Mouse (Mus musculus): ENCODE measurements at regions not wholly inside any gene's neighbourhood (a gene's known extent, or its start where the extent isn't known, plus 50 kb on each side); places are given as distances from the start of the nearest gene placed in this dataset.
"Not testable (repeated sequence)": the region's sequence is repeated elsewhere in the genome, so short reads cannot be mapped to it uniquely, and the experiment has no call there.

GRCm38 (mm10) chr8:34275977-34276660, 164.6 kb upstream of the Gm10131 start:
- no peak for ATAC-seq (replicated peaks; ENCODE audit: low FRiP score, low TSS enrichment, poor library complexity, severe bottlenecking)

DNA sequence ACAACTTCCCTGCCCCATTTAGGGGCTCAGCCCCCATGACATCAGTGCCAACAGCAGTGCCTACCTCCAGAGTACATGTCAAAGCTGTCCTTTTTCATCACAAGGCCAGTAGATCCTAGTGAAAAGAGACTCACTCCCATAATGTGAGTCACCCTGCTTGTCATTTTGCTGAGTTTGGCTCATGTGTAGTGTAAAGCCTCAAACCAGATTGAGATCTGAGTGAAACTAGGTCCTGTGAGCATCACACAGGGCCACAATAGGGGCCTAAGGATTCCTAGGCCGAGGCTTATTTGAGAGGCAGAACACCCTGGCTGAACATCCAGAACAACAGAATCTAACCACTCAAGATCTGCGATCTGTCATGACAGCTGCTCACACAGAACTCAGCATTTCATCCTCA, 163.3 kb upstream of the Gm10131 start:
- not testable (repeated sequence) for ATAC-seq (replicated peaks; ENCODE audit: low FRiP score, low TSS enrichment, poor library complexity, severe bottlenecking)

DNA sequence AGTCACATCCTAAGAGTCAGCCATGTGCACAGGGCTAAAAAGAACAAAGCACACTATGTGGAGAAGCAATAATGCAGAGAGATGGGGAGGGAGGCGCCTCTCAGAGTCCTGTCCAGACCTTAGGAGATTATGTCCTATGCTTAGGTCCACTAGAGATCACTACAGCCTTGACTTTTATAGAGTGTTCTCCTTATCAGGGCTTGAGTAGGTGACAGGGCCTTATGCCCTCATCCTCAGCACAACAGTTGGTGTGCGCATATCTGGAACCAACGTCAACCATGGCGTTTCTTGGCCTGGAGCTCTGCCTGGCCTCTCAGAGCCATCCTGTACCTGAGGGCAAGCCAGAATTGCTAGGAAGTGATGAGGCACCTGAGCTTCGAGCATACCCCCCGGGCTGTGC, 162.6 kb upstream of the Gm10131 start:
- ATAC-seq (replicated peaks; ENCODE audit: low FRiP score, low TSS enrichment, poor library complexity, severe bottlenecking): no peak

DNA sequence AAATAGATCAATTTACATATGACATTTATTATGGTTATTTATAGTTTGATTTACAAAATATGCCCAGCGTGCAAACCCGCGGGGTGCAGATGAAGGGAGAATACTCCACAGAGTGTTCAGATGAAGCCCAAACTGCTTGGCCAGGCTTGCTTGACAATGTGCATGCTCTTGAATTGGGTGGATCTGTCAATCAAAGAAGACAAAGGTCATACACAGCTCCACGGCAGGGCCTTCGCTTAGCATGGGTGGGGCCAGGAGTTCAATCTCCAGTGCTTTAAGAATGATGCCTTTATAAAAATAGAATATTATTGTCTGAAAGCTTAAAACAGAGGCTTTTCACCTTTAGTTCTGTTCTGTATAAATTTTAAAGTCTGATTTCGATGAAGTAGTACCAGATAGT, 158.3 kb upstream of the Gm10131 start:
- ATAC-seq (replicated peaks; ENCODE audit: low FRiP score, low TSS enrichment, poor library complexity, severe bottlenecking): no peak

- no peak for ATAC-seq (replicated peaks; ENCODE audit: low FRiP score, low TSS enrichment, poor library complexity, severe bottlenecking)
Observed at GRCm38 (mm10) chr8:34268806-34269520, 157.4 kb upstream of the Gm10131 start.

- ATAC-seq (replicated peaks; ENCODE audit: low FRiP score, low TSS enrichment, poor library complexity, severe bottlenecking): no peak
Observed at GRCm38 (mm10) chr8:34254978-34255377, 143.4 kb upstream of the Gm10131 start.

DNA sequence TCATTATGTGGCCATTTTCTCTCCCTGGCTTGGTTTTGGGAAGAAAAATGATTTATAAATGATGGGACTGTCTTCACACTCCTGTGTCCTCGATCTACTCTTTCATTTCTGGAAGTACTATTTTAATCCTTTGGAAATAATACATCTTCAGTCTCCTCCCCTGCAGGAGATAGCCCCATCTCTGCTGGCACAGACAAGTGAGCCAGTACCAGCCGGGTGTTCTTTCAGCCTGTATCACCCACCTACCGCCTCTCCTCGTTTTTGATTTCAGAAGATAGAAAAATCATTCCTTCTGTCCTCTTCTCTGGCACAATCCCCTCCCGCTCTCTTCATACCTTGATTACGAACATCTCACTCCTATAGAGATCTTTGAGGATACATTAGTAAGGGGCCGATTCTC, 140.4 kb upstream of the Gm10131 start:
- ATAC-seq (replicated peaks; ENCODE audit: low FRiP score, low TSS enrichment, poor library complexity, severe bottlenecking): no peak

GRCm38 (mm10) chr8:34239346-34239900, 127.9 kb upstream of the Gm10131 start:
- ATAC-seq (replicated peaks; ENCODE audit: low FRiP score, low TSS enrichment, poor library complexity, severe bottlenecking): no peak

DNA sequence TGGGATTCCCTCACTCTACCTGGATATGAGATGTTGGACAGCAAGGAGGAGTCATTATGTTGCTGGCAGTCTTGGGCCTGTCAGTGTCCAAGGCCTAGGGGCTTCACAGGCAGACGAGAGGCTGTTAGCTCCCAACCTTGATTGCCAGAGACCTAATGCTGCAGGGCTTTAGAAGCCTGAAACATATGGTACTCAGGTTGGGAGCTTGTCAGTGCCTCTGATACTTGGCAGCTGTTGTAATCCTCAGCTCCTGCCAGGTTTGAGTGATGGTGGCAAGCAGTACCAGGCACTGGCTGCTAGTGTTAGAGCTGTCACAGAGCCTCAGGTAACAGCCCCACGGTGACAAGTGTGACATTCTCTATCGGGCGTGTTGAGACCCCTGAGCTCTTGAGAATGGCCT, 122.2 kb upstream of the Gm10131 start:
- no peak for ATAC-seq (replicated peaks; ENCODE audit: low FRiP score, low TSS enrichment, poor library complexity, severe bottlenecking)

GRCm38 (mm10) chr8:34229477-34229876, 117.9 kb upstream of the Gm10131 start:
- ATAC-seq (replicated peaks; ENCODE audit: low FRiP score, low TSS enrichment, poor library complexity, severe bottlenecking): no peak

- ATAC-seq (replicated peaks; ENCODE audit: low FRiP score, low TSS enrichment, poor library complexity, severe bottlenecking): no peak
Observed at GRCm38 (mm10) chr8:34225011-34225890, 113.7 kb upstream of the Gm10131 start.

GRCm38 (mm10) chr8:34222187-34222586, 110.7 kb upstream of the Gm10131 start:
- ATAC-seq (replicated peaks; ENCODE audit: low FRiP score, low TSS enrichment, poor library complexity, severe bottlenecking): no peak
